Mouse (Mus musculus) heart, postnatal 14 days (tissue): ENCODE data around the gene Ptprk. TPM values are rescaled to one million over a fixed set of nuclear protein-coding genes. Genes with fewer than 3 reads are reported as not detected.

Source experiments
- DNase-seq, 2 experiments: peaks; one replicate each; pipeline ENCODE4 v3.0.0; 2021 to 2022
- intact Hi-C: fragments of 180-260 bp; cut with DNase I; formaldehyde crosslinking; loops from one replicate; pipeline ENCODE4 v1.15.1; 2025
- microRNA-seq, 2 experiments: library from miRNA; unstranded; fragments of <30 nt; microRNA quantifications; one replicate each; pipeline ENCODE4 v1.2.0; 2021 to 2022
- total RNA-seq, 2 experiments: library from RNA; stranded (reverse); gene quantifications; 2 replicates each; pipeline ENCODE4 v1.2.3; 2021

Gene Ptprk
- total RNA-seq, 2 experiments from 2014 or later: 33.4 TPM

- no peak for DNase-seq
- intact Hi-C loops: no loop called here
Observed at GRCm38 (mm10) chr10:28617203-28617602, 542.6 kb downstream of the Ptprk start.

- no peak for DNase-seq
- intact Hi-C loops: no loop called here
Observed at GRCm38 (mm10) chr10:28618002-28618401, 543.4 kb downstream of the Ptprk start.

GRCm38 (mm10) chr10:28619415-28619814, 544.8 kb downstream of the Ptprk start:
- no peak for DNase-seq
- intact Hi-C loops: no loop called here

GRCm38 (mm10) chr10:28636096-28636495, 561.5 kb downstream of the Ptprk start:
- DNase-seq: no peak
- intact Hi-C loops: no loop called here

- intact Hi-C loops: no loop called here
Observed at GRCm38 (mm10) chr10:28641887-28642286, 567.3 kb downstream of the Ptprk start.

More at GRCm38 (mm10) chr10:28641887-28642286, 567.3 kb downstream of the Ptprk start:
- DNase-seq: no peak

Small RNA genes within 50 kb of the gene (microRNA-seq; reads per million reads assigned to microRNA genes)
- 0 reads per million in 2 experiments for gene Gm22370
